Mouse (Mus musculus) MEL (cell line): ENCODE measurements around the gene Srarp. TPM values are rescaled to one million over a fixed set of nuclear protein-coding genes. Genes with fewer than 3 reads are reported as not detected.

ENCODE experiments used
- DNase-seq: peaks from one replicate; pipeline ENCODE4 v3.0.0; 2011; ENCODE audit warnings: low read depth, low spot score
- H3K27ac ChIP-seq: 2 replicates; pipeline ENCODE4 v1.5.1; 2012; ENCODE audit warnings: low read depth, mild to moderate bottlenecking, control low read depth, low read length, moderate library complexity; ENCODE audit not compliant: control insufficient read depth
- H3K27me3 ChIP-seq, 2 experiments: fragments of 150-350 bp in 1 of 2; sonication (generic) in 1 of 2; 2 replicates each; pipeline ENCODE4 v1.6.1; 2012; ENCODE audit warnings: low read length in 2 of 2, mild to moderate bottlenecking in 2 of 2, improper control_type of control experiment in 1 of 2, moderate library complexity in 1 of 2; ENCODE audit not compliant: insufficient read depth in 2 of 2, control insufficient read depth in 1 of 2
- H3K36me3 ChIP-seq, 2 experiments: 2 replicates each; pipeline ENCODE4 v1.6.1; 2012 to 2014; ENCODE audit warnings: low read length in 2 of 2, improper control_type of control experiment in 1 of 2, inconsistent platforms in 1 of 2, mild to moderate bottlenecking in 1 of 2; ENCODE audit not compliant: insufficient read depth in 2 of 2, control insufficient read depth in 1 of 2
- H3K4me1 ChIP-seq, 2 experiments: fragments of 150-350 bp in 1 of 2; sonication (generic) in 1 of 2; 2 replicates each; pipeline ENCODE4 v1.6.1; 2012; ENCODE audit warnings: low read length in 2 of 2, improper control_type of control experiment in 1 of 2, mild to moderate bottlenecking in 1 of 2; ENCODE audit not compliant: insufficient read depth in 2 of 2, control insufficient read depth in 1 of 2
- H3K4me3 ChIP-seq, 2 experiments: fragments of 150-350 bp in 1 of 2; sonication (generic) in 1 of 2; 2 replicates each; pipeline ENCODE4 v1.5.1; 2012; ENCODE audit warnings: low read depth in 2 of 2, low read length in 2 of 2, mild to moderate bottlenecking in 2 of 2, moderate library complexity in 2 of 2, control low read depth in 1 of 2, improper control_type of control experiment in 1 of 2; ENCODE audit not compliant: control insufficient read depth in 1 of 2, insufficient read depth in 1 of 2
- H3K79me2 ChIP-seq: 2 replicates; pipeline ENCODE4 v1.6.1; 2012; ENCODE audit warnings: mild to moderate bottlenecking, low read length, moderate library complexity; ENCODE audit not compliant: control insufficient read depth, poor library complexity, insufficient read depth
- H3K9ac ChIP-seq: 2 replicates; pipeline ENCODE4 v1.6.1; 2012; ENCODE audit warnings: low read depth, mild to moderate bottlenecking, control low read depth, low read length, moderate library complexity; ENCODE audit not compliant: control insufficient read depth, poor library complexity, severe bottlenecking
- H3K9me3 ChIP-seq: fragments of 150-350 bp; sonication (generic); replicated peaks from 2 replicates; pipeline ENCODE4 v1.6.1; 2012; ENCODE audit warnings: mild to moderate bottlenecking, low read length, improper control_type of control experiment, moderate library complexity; ENCODE audit not compliant: insufficient read depth
- CTCF ChIP-seq, 3 experiments: IDR thresholded peaks in 2 of 3; conservative IDR thresholded peaks in 1 of 3; 2 replicates each; pipeline ENCODE4 v1.5.1; 2011 to 2012; ENCODE audit warnings: low read length in 3 of 3, low read depth in 2 of 3, mild to moderate bottlenecking in 2 of 3, improper control_type of control experiment in 1 of 3, inconsistent platforms in 1 of 3, mixed read lengths in 1 of 3, moderate library complexity in 1 of 3; ENCODE audit not compliant: control insufficient read depth in 1 of 3, insufficient read depth in 1 of 3, poor library complexity in 1 of 3, severe bottlenecking in 1 of 3
- E2F4 ChIP-seq: IDR thresholded peaks from 2 replicates; pipeline ENCODE4 v1.6.1; 2011; ENCODE audit warnings: low read depth, low read length, improper control_type of control experiment, borderline replicate concordance
- GABPA ChIP-seq: IDR thresholded peaks from 2 replicates; pipeline ENCODE4 v1.6.1; 2012; ENCODE audit warnings: low read depth, mild to moderate bottlenecking, inconsistent platforms, low read length, improper control_type of control experiment, moderate library complexity
- POLR2AphosphoS2 ChIP-seq: IDR thresholded peaks from 2 replicates; pipeline ENCODE4 v1.6.1; 2011; ENCODE audit warnings: low read length, improper control_type of control experiment
- USF1 ChIP-seq: IDR thresholded peaks from 2 replicates; pipeline ENCODE4 v1.6.1; 2014; ENCODE audit warnings: low read depth, mild to moderate bottlenecking, inconsistent platforms, low read length, improper control_type of control experiment, moderate library complexity
- ZNF384 ChIP-seq: IDR thresholded peaks from 2 replicates; pipeline ENCODE4 v1.6.1; 2012; ENCODE audit warnings: low read depth, mild to moderate bottlenecking, inconsistent platforms, low read length, improper control_type of control experiment
- polyA plus RNA-seq, 2 experiments: library from polyadenylated mRNA; stranded (reverse) in 1 of 2; unstranded in 1 of 2; fragments of >175 nt in 1 of 2; fragments of >200 nt in 1 of 2; gene quantifications; 2 replicates each; pipeline versions ENCODE4 v1.2.1 to v1.2.4; 2012; ENCODE audit warnings: low replicate concordance in 2 of 2, low read depth in 1 of 2; ENCODE audit not compliant: insufficient read length in 2 of 2, insufficient read depth in 1 of 2, missing spikeins in 1 of 2
- total RNA-seq: library from RNA; depleted of rRNA; stranded (reverse); fragments of 300-350 nt; gene quantifications from 2 replicates; pipeline ENCODE4 v1.2.3, GENCODE M21; 2012

The Srarp gene
- total and polyA plus RNA-seq, 3 experiments, result not detected

GRCm38 (mm10) chr4:141478794-141479193 is 42.9 kb upstream of the Srarp start:
- no peak for DNase-seq
- TF ChIP-seq ZNF384 (no peak), USF1 (no peak)
- TF ChIP-seq, all 39 proteins: peak for 0
- Histone ChIP-seq H3K4me1 (no peaks in the 10 kb centered on the region), H3K9ac (no peak overlapping the region), H3K36me3 (peaks cover 0 to 1% of the 10 kb centered on the region in 2 experiments; a peak in 2 of 4 replicates), H3K9me3 (no peaks in the 10 kb centered on the region), H3K4me3 (no peak overlapping the region), H3K79me2 (no peaks in the 10 kb centered on the region), H3K27me3 (no peaks in the 10 kb centered on the region), H3K27ac (no peak overlapping the region)

GRCm38 (mm10) chr4:141478225-141478624 is 42.3 kb upstream of the Srarp start:
- H3K9ac ChIP-seq, result no peak overlapping the region
- H3K36me3 ChIP-seq, result peaks cover 0 to 1% of the 10 kb centered on the region in 2 experiments; a peak in 2 of 4 replicates
- no peak for DNase-seq
- H3K27ac ChIP-seq, result no peak overlapping the region
- H3K79me2 ChIP-seq, result no peaks in the 10 kb centered on the region
- H3K4me3 ChIP-seq, result no peak overlapping the region
- no peaks in the 10 kb centered on the region for H3K4me1 ChIP-seq
- H3K27me3 ChIP-seq, result no peaks in the 10 kb centered on the region
- no peaks in the 10 kb centered on the region for H3K9me3 ChIP-seq
- TF ChIP-seq CTCF (IDR thresholded peaks at IDR 0.05 in 2 of 3, conservative IDR thresholded peaks at IDR 0.05 in 1 of 3; ENCODE audit: control insufficient read depth in 1 of 3, insufficient read depth in 1 of 3, low read depth in 2 of 3, low read length in 3 of 3, poor library complexity in 1 of 3, severe bottlenecking in 1 of 3), result no peak
- TF ChIP-seq E2F4, result no peak

- TF ChIP-seq GABPA, result no peak
- TF ChIP-seq, all 39 proteins: peak for 0
- Histone ChIP-seq H3K9me3 (no peaks in the 10 kb centered on the region), H3K9ac (no peak overlapping the region), H3K4me1 (no peaks in the 10 kb centered on the region), H3K27me3 (no peaks in the 10 kb centered on the region), H3K27ac (no peak overlapping the region), H3K4me3 (no peak overlapping the region), H3K79me2 (no peaks in the 10 kb centered on the region), H3K36me3 (peaks cover 0 to 1% of the 10 kb centered on the region in 2 experiments; a peak in 2 of 4 replicates)
- DNase-seq, result no peak
Observed at GRCm38 (mm10) chr4:141477681-141478102, 41.8 kb upstream of the Srarp start.

GRCm38 (mm10) chr4:141474431-141474830 is 38.5 kb upstream of the Srarp start:
- Histone ChIP-seq H3K9ac (no peak overlapping the region), H3K79me2 (no peaks in the 10 kb centered on the region), H3K4me1 (no peaks in the 10 kb centered on the region), H3K36me3 (no peaks in the 10 kb centered on the region; a peak in 1 of 4 replicates), H3K27ac (no peak overlapping the region), H3K27me3 (no peaks in the 10 kb centered on the region), H3K9me3 (no peaks in the 10 kb centered on the region), H3K4me3 (no peak overlapping the region)
- TF ChIP-seq CTCF (IDR thresholded peaks at IDR 0.05 in 2 of 3, conservative IDR thresholded peaks at IDR 0.05 in 1 of 3; ENCODE audit: control insufficient read depth in 1 of 3, insufficient read depth in 1 of 3, low read depth in 2 of 3, low read length in 3 of 3, poor library complexity in 1 of 3, severe bottlenecking in 1 of 3), result peak in 1 of 3 experiments; percentile 1; a peak in 1 of 6 replicates
- no peak for TF ChIP-seq POLR2AphosphoS2
- no peak for DNase-seq
